Mouse (Mus musculus) liver, embryonic 16.5 days (tissue): ENCODE data around the gene Map2k5. TPM values are rescaled to one million over a fixed set of nuclear protein-coding genes. Genes with fewer than 3 reads are reported as not detected.

Experiments
- ATAC-seq: fragments of 200-750 bp; cut with Nextera tagmentation; 2 replicates; pipeline ENCODE4 v1.8.0; 2017; ENCODE audit warnings: low read depth, mild to moderate bottlenecking, moderate number of reproducible peaks, moderate library complexity
- H3K27ac ChIP-seq: fragments of 300-500 bp; sonication (generic); 2 replicates; pipeline ENCODE4 v1.5.1; 2014; ENCODE audit warnings: mild to moderate bottlenecking, low read length
- H3K27me3 ChIP-seq: fragments of 300-500 bp; sonication (generic); 2 replicates; pipeline ENCODE4 v1.6.1; 2014; ENCODE audit warnings: low read depth, low read length, mixed read lengths; ENCODE audit not compliant: control insufficient read depth, insufficient read depth
- H3K36me3 ChIP-seq: fragments of 300-500 bp; sonication (generic); 2 replicates; pipeline ENCODE4 v1.6.1; 2014; ENCODE audit warnings: mild to moderate bottlenecking; ENCODE audit not compliant: control insufficient read depth, insufficient read depth
- H3K4me1 ChIP-seq: fragments of 300-500 bp; sonication (generic); 2 replicates; pipeline ENCODE4 v1.6.1; 2014; ENCODE audit warnings: low read depth, low read length, mixed read lengths; ENCODE audit not compliant: control insufficient read depth
- H3K4me2 ChIP-seq: fragments of 300-500 bp; sonication (generic); 2 replicates; pipeline ENCODE4 v1.6.1; 2014; ENCODE audit warnings: low read depth, low read length, mixed read lengths
- H3K4me3 ChIP-seq: fragments of 300-500 bp; sonication (generic); 2 replicates; pipeline ENCODE4 v1.5.1; 2014; ENCODE audit warnings: low read depth, mild to moderate bottlenecking, low read length
- H3K9ac ChIP-seq: fragments of 300-500 bp; sonication (generic); 2 replicates; pipeline ENCODE4 v1.6.1; 2014; ENCODE audit warnings: low read depth, low read length
- H3K9me3 ChIP-seq: fragments of 300-500 bp; sonication (generic); replicated peaks from 2 replicates; pipeline ENCODE4 v1.6.1; 2016; ENCODE audit warnings: low read length; ENCODE audit not compliant: control insufficient read depth
- WGBS: fragments of 180-500 bp; shearing (Covaris S2); extraction: QIAGEN DNeasy Blood & Tissue Kit; methylation state at CpG from one replicate; pipeline ENCODE4 v1.1.7; 2014; ENCODE audit not compliant: insufficient replicate concordance; 5-methylcytosine and 5-hydroxymethylcytosine counted together
- polyA plus RNA-seq: library from polyadenylated mRNA; unstranded; fragments of >200 nt; fragmentation: Nextera tagmentation; extraction: Ambion mirVana; gene quantifications from 2 replicates; pipeline ENCODE4 v1.2.1, GENCODE M21; 2015

Map2k5 gene
- polyA plus RNA-seq, 1 experiment from 2014 or later, result 7.7 TPM

- no peak for ATAC-seq
- H3K27ac ChIP-seq, result no peak overlapping the region
- 85% methylated on average over 4 of the region's 4 CpGs for WGBS
- H3K4me2 ChIP-seq, result no peak overlapping the region
- H3K9ac ChIP-seq, result no peak overlapping the region
- H3K36me3 ChIP-seq, result no peaks in the 10 kb centered on the region
- H3K4me1 ChIP-seq, result no peaks in the 10 kb centered on the region
- H3K4me3 ChIP-seq, result no peak overlapping the region
- no peaks in the 10 kb centered on the region for H3K27me3 ChIP-seq
- H3K9me3 ChIP-seq, result no peaks in the 10 kb centered on the region
Observed at GRCm38 (mm10) chr9:63354168-63354567, 23.5 kb downstream of the Map2k5 start.

GRCm38 (mm10) chr9:63350030-63350429, 27.7 kb downstream of the Map2k5 start:
- Histone ChIP-seq H3K27me3 (no peaks in the 10 kb centered on the region), H3K4me2 (no peak overlapping the region), H3K9me3 (no peaks in the 10 kb centered on the region), H3K27ac (no peak overlapping the region), H3K4me3 (no peak overlapping the region), H3K36me3 (no peaks in the 10 kb centered on the region), H3K9ac (no peak overlapping the region), H3K4me1 (no peaks in the 10 kb centered on the region)
- no peak for ATAC-seq
- 57% methylated on average over 8 of the region's 8 CpGs for WGBS

GRCm38 (mm10) chr9:63349241-63349640, 28.5 kb downstream of the Map2k5 start:
- H3K36me3 ChIP-seq, result no peaks in the 10 kb centered on the region
- no peaks in the 10 kb centered on the region for H3K9me3 ChIP-seq
- 78% methylated on average over 3 of the region's 3 CpGs for WGBS
- no peak for ATAC-seq
- H3K4me3 ChIP-seq, result no peak overlapping the region
- H3K4me2 ChIP-seq, result no peak overlapping the region
- no peaks in the 10 kb centered on the region for H3K4me1 ChIP-seq
- no peak overlapping the region for H3K27ac ChIP-seq
- no peaks in the 10 kb centered on the region for H3K27me3 ChIP-seq
- H3K9ac ChIP-seq, result no peak overlapping the region

- H3K27ac ChIP-seq, result no peak overlapping the region
Observed at GRCm38 (mm10) chr9:63348146-63348545, 29.6 kb downstream of the Map2k5 start.

DNA sequence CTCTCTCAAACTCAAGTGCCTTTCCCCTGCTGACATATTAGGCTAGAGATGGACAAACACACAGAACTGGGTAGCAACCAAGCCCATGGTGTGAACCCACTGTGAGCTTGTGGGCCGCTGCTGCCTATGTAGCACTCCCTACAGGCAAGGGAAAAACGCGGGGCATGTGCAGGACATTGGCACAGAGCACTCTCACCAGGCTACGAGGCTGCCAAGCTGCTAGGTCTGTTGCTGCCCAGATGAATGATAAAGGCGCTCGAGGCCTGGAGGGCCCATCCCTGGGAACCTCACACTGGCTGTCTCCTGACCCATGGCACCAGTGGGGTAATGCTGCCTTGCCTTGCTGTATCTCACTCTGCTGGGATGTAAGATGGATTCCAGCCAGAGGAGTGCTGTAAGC, 31.7 kb downstream of the Map2k5 start:
- no peaks in the 10 kb centered on the region for H3K4me1 ChIP-seq
- no peak overlapping the region for H3K4me3 ChIP-seq
- ATAC-seq, result no peak
- no peaks in the 10 kb centered on the region for H3K9me3 ChIP-seq
- H3K27ac ChIP-seq, result no peak overlapping the region
- H3K9ac ChIP-seq, result no peak overlapping the region
- H3K27me3 ChIP-seq, result no peaks in the 10 kb centered on the region
- H3K4me2 ChIP-seq, result no peak overlapping the region
- H3K36me3 ChIP-seq, result no peaks in the 10 kb centered on the region
- WGBS, result 67% methylated on average over 6 of the region's 6 CpGs

More at GRCm38 (mm10) chr9:63348146-63348545, 29.6 kb downstream of the Map2k5 start:
- H3K27me3 ChIP-seq, result no peaks in the 10 kb centered on the region
- 47% methylated on average over 1 of the region's 1 CpGs for WGBS
- no peak overlapping the region for H3K9ac ChIP-seq
- no peak for ATAC-seq
- no peaks in the 10 kb centered on the region for H3K9me3 ChIP-seq
- H3K4me3 ChIP-seq, result no peak overlapping the region
- no peak overlapping the region for H3K4me2 ChIP-seq
- H3K36me3 ChIP-seq, result no peaks in the 10 kb centered on the region
- no peaks in the 10 kb centered on the region for H3K4me1 ChIP-seq

DNA sequence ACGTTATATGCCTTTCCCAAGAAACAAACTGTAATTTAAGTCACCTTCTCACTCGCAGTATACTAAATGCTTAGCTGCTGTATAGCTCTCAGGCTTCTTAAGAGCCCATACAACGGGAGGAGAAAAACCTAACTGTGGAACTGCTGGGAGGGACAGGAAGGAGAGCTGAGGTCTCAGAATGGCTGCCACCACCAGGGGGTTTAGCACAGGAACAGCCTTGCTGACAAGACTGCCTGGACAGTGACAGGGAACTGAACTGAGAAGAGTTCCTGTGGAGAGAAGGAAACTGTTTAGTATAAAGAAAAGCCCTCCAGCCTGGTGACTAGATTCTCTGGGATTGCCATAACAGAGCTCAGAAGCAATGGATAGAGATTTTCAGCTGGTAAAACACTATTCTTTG, 35.9 kb downstream of the Map2k5 start:
- Histone ChIP-seq H3K4me3 (no peak overlapping the region), H3K27me3 (no peaks in the 10 kb centered on the region), H3K4me2 (no peak overlapping the region), H3K9me3 (no peaks in the 10 kb centered on the region), H3K4me1 (no peaks in the 10 kb centered on the region), H3K36me3 (no peaks in the 10 kb centered on the region), H3K9ac (no peak overlapping the region), H3K27ac (no peak overlapping the region)
- no peak for ATAC-seq
- 68% methylated on average over 3 of the region's 3 CpGs for WGBS

- Histone ChIP-seq H3K27ac (no peak overlapping the region), H3K4me2 (no peak overlapping the region), H3K9ac (no peak overlapping the region), H3K9me3 (no peaks in the 10 kb centered on the region), H3K4me3 (no peak overlapping the region), H3K27me3 (no peaks in the 10 kb centered on the region), H3K4me1 (no peaks in the 10 kb centered on the region), H3K36me3 (no peaks in the 10 kb centered on the region)
- ATAC-seq, result no peak
- WGBS, result 77% methylated on average over 6 of the region's 6 CpGs
Observed at GRCm38 (mm10) chr9:63339256-63339655, 38.4 kb downstream of the Map2k5 start.

DNA sequence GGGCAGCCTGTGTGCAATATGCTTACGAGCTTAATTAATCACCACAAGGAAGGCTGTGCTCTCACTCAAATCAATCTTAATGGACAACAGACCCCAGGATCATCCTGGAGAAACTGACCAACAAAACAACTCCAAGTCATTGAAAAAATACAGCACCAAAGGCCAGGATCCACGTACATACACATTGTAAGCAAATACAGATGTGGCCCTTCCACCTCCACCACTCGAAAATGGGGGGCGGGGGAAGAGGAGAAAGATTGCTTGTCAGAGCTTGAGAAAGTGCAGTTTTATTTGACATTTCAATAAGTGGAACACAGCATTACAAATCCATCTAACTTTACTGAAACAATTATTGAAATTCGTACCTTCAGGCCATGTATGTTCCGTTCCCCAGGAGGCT, 39.0 kb downstream of the Map2k5 start:
- Histone ChIP-seq H3K36me3 (0 out of 2 replicates have a peak, but pooled peaks cover 1% of the 10 kb centered on the region), H3K4me2 (no peak overlapping the region), H3K27ac (no peak overlapping the region), H3K4me1 (no peaks in the 10 kb centered on the region), H3K27me3 (no peaks in the 10 kb centered on the region), H3K9ac (no peak overlapping the region), H3K9me3 (no peaks in the 10 kb centered on the region), H3K4me3 (no peak overlapping the region)
- no peak for ATAC-seq
- WGBS, result 71% methylated on average over 6 of the region's 6 CpGs

DNA sequence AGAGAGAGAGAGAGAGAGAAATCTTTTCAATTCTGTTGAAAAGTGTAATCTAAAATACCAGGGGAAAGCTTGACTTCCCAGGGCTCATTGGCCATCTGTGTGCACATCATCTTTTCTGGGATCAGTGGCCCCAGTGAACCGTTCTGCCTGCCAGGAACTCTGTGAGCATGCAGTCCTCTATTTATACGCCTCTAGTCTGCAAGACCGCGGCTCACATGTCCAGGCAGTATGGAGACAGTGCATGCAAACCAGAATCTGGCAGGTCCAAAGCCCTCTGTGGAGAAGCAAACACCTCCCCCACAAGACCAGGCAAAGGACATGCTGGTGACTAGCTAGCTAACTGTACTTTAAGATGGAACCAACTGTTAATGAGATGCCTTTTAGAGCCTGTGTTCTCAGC, 41.9 kb downstream of the Map2k5 start:
- Histone ChIP-seq H3K4me1 (no peaks in the 10 kb centered on the region), H3K4me2 (no peak overlapping the region), H3K4me3 (no peak overlapping the region), H3K27ac (no peak overlapping the region), H3K27me3 (no peaks in the 10 kb centered on the region), H3K9me3 (no peaks in the 10 kb centered on the region), H3K9ac (no peak overlapping the region), H3K36me3 (peaks cover 6% of the 10 kb centered on the region; the same call in 1 of the 2 replicates)
- whole genome bisulfite sequencing, result 83% methylated on average over 4 of the region's 4 CpGs
- ATAC-seq, result no peak
